Mouse (Mus musculus) brain, embryonic 14.5 days (tissue): ENCODE measurements at regions not wholly inside any gene's neighbourhood (a gene's known extent, or its start where the extent isn't known, plus 50 kb on each side); places are given as distances from the start of the nearest gene placed in this dataset.
A peak's percentile ranks its signal among the peaks of the same experiment; 100 is the strongest.

Experiments used
- DNase-seq: peaks from one replicate; pipeline ENCODE4 v3.0.0-alpha.2; 2011; ENCODE audit warnings: low read depth
- CTCF ChIP-seq: fragments of 200-500 bp; IDR thresholded peaks from 2 replicates; pipeline ENCODE4 v1.5.1; 2012; ENCODE audit warnings: inconsistent platforms, mild to moderate bottlenecking, moderate library complexity, borderline replicate concordance; ENCODE audit not compliant: insufficient read depth, insufficient read length; ENCODE audit errors: extremely low read depth
- POLR2A ChIP-seq: fragments of 200-500 bp; IDR thresholded peaks from 2 replicates; pipeline ENCODE4 v1.6.1; 2012; ENCODE audit warnings: mild to moderate bottlenecking, inconsistent platforms, borderline replicate concordance; ENCODE audit not compliant: poor library complexity, insufficient read depth, insufficient read length, severe bottlenecking; ENCODE audit errors: extremely low read depth

- TF ChIP-seq POLR2A (no peak), CTCF (no peak)
Observed at GRCm38 (mm10) chr8:88019243-88020115, 60.1 kb upstream of the Zfp423 start.

GRCm38 (mm10) chr8:88018494-88018893 is 59.1 kb upstream of the Zfp423 start:
- DNase-seq, result no peak
- TF ChIP-seq POLR2A (no peak), CTCF (no peak)

More at GRCm38 (mm10) chr8:88019243-88020115, 60.1 kb upstream of the Zfp423 start:
- peak; percentile 9 for DNase-seq

GRCm38 (mm10) chr8:88012177-88012825 is 52.9 kb upstream of the Zfp423 start:
- peak; percentile 80 for DNase-seq
- TF ChIP-seq POLR2A (no peak), CTCF (no peak)

GRCm38 (mm10) chr8:88010566-88010965 is 51.2 kb upstream of the Zfp423 start:
- DNase-seq, result peak; percentile 60
- TF ChIP-seq CTCF, result peak; percentile 45
- TF ChIP-seq POLR2A, result no peak

- no peak for DNase-seq
- TF ChIP-seq POLR2A, result no peak
- no peak for TF ChIP-seq CTCF
Observed at GRCm38 (mm10) chr8:88009878-88010277, 50.5 kb upstream of the Zfp423 start.
